Mouse (Mus musculus) forebrain, postnatal 0 days (tissue): ENCODE measurements around the gene Cacng2. TPM values are rescaled to one million over a fixed set of nuclear protein-coding genes. Genes with fewer than 3 reads are reported as not detected.

Experiments
- ATAC-seq: fragments of 200-750 bp; cut with Nextera tagmentation; 2 replicates; pipeline ENCODE4 v1.8.0; 2017; ENCODE audit warnings: mild to moderate bottlenecking, moderate library complexity
- DNase-seq: peaks from one replicate; pipeline ENCODE4 v3.0.0-alpha.2; 2015
- H3K27ac ChIP-seq: fragments of 300-500 bp; sonication (generic); 2 replicates; pipeline ENCODE4 v1.5.1; 2014; ENCODE audit warnings: low read depth, mild to moderate bottlenecking, antibody characterized with exemption, low read length, moderate library complexity, mixed read lengths
- H3K27me3 ChIP-seq: fragments of 300-500 bp; sonication (generic); 2 replicates; pipeline ENCODE4 v1.6.1; 2014; ENCODE audit warnings: mild to moderate bottlenecking, low read length, mixed read lengths; ENCODE audit not compliant: insufficient read depth
- H3K36me3 ChIP-seq: fragments of 300-500 bp; sonication (generic); 2 replicates; pipeline ENCODE4 v1.6.1; 2014; ENCODE audit warnings: mild to moderate bottlenecking, moderate library complexity; ENCODE audit not compliant: insufficient read depth
- H3K4me1 ChIP-seq: fragments of 300-500 bp; sonication (generic); 2 replicates; pipeline ENCODE4 v1.6.1; 2014; ENCODE audit warnings: antibody characterized with exemption; ENCODE audit not compliant: insufficient read depth
- H3K4me2 ChIP-seq: fragments of 300-500 bp; sonication (generic); 2 replicates; pipeline ENCODE4 v1.6.1; 2014; ENCODE audit warnings: low read depth, mild to moderate bottlenecking, moderate library complexity
- H3K4me3 ChIP-seq: fragments of 300-500 bp; sonication (generic); 2 replicates; pipeline ENCODE4 v1.5.1; 2014; ENCODE audit warnings: low read depth, low read length, mixed read lengths
- H3K9ac ChIP-seq: fragments of 300-500 bp; sonication (generic); 2 replicates; pipeline ENCODE4 v1.6.1; 2014; ENCODE audit warnings: mild to moderate bottlenecking
- H3K9me3 ChIP-seq: fragments of 300-500 bp; sonication (generic); 2 replicates; pipeline ENCODE4 v1.6.1; 2016; ENCODE audit warnings: low read length
- CTCF ChIP-seq: sonication (generic); IDR thresholded peaks from 2 replicates; pipeline ENCODE4 v1.5.1; 2016; ENCODE audit warnings: antibody characterized with exemption, control low read depth, low read depth
- WGBS: fragments of 180-500 bp; shearing (Covaris S2); extraction: QIAGEN DNeasy Blood & Tissue Kit; methylation state at CpG from one replicate; pipeline ENCODE4 v1.1.7; 2014; 5-methylcytosine and 5-hydroxymethylcytosine counted together
- polyA plus RNA-seq: library from polyadenylated mRNA; unstranded; fragments of >200 nt; fragmentation: Nextera tagmentation; extraction: Ambion mirVana; gene quantifications from 2 replicates; pipeline ENCODE4 v1.2.1, GENCODE M21; 2015
- total RNA-seq: library from RNA; depleted of rRNA; stranded (reverse); fragments of >200 nt; gene quantifications from 2 replicates; pipeline ENCODE4 v1.2.3, GENCODE M21; 2014

Gene Cacng2
- total and polyA plus RNA-seq, 2 experiments from 2014 or later, result 10.1 to 13.6 TPM

DNA sequence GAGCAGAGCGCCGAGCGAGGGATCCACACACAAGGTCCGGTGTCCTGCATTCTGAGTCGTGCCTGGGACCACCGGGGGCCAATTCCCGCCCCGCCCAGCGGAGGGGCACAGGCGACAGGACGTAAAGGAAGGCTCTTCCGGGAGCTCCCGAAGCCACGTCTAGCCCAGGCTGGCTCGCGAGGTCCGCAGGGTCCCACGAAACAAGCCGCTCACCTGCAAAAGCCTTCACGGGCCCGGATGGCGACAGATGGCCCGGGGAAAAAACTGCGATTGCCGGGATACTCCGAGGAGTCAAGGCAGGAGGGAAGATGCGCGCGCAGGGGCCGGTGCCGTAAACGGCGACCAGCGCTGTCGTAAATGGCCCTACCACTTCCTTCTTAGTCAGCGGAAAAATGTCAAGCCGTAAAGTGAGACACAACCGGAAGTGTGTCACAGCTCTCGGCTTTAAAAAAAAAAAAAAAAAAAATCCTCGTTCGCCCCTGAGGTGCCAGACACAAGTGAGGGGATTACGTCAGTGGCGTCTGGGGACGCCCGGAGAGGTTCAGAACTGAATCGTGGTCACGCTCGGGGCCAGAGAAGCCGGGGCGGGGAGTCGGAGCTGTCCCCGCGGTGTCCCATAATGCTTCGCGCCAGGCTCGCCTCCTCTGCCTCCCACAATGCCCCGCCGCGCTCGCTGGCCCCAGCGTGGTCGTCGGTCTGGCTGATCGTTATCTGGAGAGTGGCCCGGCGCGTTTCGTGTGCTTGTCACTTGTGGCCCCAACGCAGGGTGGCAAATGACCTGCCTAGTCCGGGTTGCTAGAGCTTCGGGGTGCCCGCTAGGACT is 149.1 kb downstream of the Cacng2 start, which contains the start of gene Eif3d:
TSS of gene Eif3d (minus strand) at position 344 of the 823 bp plus-strand sequence.
- H3K4me3 ChIP-seq, result peak within 1 kb of the TSS; percentile 79
- peaks cover 9% of the 10 kb centered on the region for H3K4me1 ChIP-seq
- H3K27ac ChIP-seq, result peak within 1 kb of the TSS; percentile 98
- peaks cover 27% of the 10 kb centered on the region for H3K36me3 ChIP-seq
- TF ChIP-seq CTCF, result no peak
- DNase-seq (peak; percentile 96), ATAC-seq (peak; percentile 90)
- WGBS, result 2% methylated on average over 72 of the region's 72 CpGs
- no peaks in the 10 kb centered on the region for H3K27me3 ChIP-seq
- H3K9me3 ChIP-seq, result no peaks in the 10 kb centered on the region
- peak within 1 kb of the TSS; percentile 95 for H3K9ac ChIP-seq
- peak within 1 kb of the TSS; percentile 87 for H3K4me2 ChIP-seq

DNA sequence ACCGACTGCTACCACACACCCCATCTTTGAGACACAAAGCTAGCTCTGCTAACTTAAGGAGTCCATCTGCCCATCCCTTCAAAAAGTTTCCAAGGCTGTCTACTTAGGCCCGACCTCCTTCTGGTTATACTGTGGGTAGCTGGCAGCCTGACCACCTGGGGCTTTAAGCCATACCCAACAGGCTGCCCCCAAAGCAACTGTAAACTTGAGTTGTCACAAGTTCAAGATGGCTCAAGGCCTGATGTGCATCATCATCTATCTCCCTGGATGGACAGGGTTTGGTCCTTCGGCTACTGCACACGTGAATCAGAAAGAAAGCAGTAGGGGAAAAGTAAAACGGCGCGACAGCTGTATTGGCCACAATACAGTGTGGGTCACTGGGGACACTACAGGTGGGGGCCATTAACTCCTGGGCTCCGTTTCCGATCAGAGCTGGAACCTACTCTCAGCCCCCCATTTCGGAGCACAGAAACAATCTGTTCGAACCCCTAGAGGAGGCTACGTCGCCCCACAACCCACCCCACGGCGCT is 149.8 kb downstream of the Cacng2 start:
- peaks cover 9% of the 10 kb centered on the region for H3K4me1 ChIP-seq
- H3K9me3 ChIP-seq, result no peaks in the 10 kb centered on the region
- no peak for TF ChIP-seq CTCF
- H3K4me3 ChIP-seq, result peak overlapping the region; percentile 79
- no peak for DNase-seq
- peaks cover 34% of the 10 kb centered on the region for H3K36me3 ChIP-seq
- H3K27me3 ChIP-seq, result no peaks in the 10 kb centered on the region
- peak overlapping the region; percentile 74 for H3K4me2 ChIP-seq
- peak overlapping the region; percentile 98 for H3K27ac ChIP-seq
- no peak for ATAC-seq
- peak overlapping the region; percentile 95 for H3K9ac ChIP-seq
- 2% methylated on average over 15 of the region's 15 CpGs for whole genome bisulfite sequencing

GRCm38 (mm10) chr15:77965117-77965528 is 154.7 kb downstream of the Cacng2 start:
- Histone ChIP-seq H3K9ac (no peak overlapping the region), H3K36me3 (peaks cover 83% of the 10 kb centered on the region), H3K4me2 (no peak overlapping the region), H3K27ac (no peak overlapping the region), H3K9me3 (no peaks in the 10 kb centered on the region), H3K27me3 (no peaks in the 10 kb centered on the region), H3K4me1 (peaks cover 9% of the 10 kb centered on the region), H3K4me3 (no peak overlapping the region)
- WGBS, result 84% methylated on average over 9 of the region's 9 CpGs
- DNase-seq, result no peak
- no peak for ATAC-seq
- TF ChIP-seq CTCF, result no peak; the same call in 1 of the 2 replicates

DNA sequence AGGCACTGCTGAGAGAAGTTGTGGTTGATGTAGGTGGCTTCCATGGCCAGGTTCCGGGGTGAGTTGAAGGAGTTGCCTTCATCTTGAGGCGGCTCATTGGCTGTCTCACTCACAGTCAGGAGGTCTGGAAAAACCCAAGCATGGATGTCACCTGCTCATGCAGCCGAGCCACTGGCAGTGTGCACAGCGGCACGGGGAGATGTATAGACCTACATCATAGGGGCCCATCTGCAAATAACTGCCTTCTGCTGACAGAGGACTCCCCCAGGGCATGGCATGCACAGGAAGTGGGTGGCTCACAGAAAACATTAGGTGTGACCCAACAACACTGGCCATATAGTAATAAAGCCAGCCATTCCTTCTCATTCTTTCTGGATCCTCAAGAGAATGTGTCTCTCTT is 157.4 kb downstream of the Cacng2 start:
- Histone ChIP-seq H3K27ac (no peak overlapping the region), H3K4me3 (no peak overlapping the region), H3K4me2 (no peak overlapping the region), H3K36me3 (peaks cover 94% of the 10 kb centered on the region), H3K27me3 (no peaks in the 10 kb centered on the region), H3K9ac (no peak overlapping the region), H3K4me1 (no peaks in the 10 kb centered on the region), H3K9me3 (no peaks in the 10 kb centered on the region)
- WGBS, result 96% methylated on average over 5 of the region's 5 CpGs
- ATAC-seq, result no peak
- no peak for DNase-seq
- no peak for TF ChIP-seq CTCF

GRCm38 (mm10) chr15:77960693-77961092 is 159.1 kb downstream of the Cacng2 start:
- H3K36me3 ChIP-seq, result peaks cover 76% of the 10 kb centered on the region
- no peak for TF ChIP-seq CTCF
- DNase-seq (no peak), ATAC-seq (no peak)
- no peak overlapping the region for H3K4me2 ChIP-seq
- WGBS, result 90% methylated on average over 6 of the region's 6 CpGs
- no peak overlapping the region for H3K9ac ChIP-seq
- H3K27ac ChIP-seq, result no peak overlapping the region
- H3K4me1 ChIP-seq, result peaks cover 7% of the 10 kb centered on the region
- no peaks in the 10 kb centered on the region for H3K9me3 ChIP-seq
- H3K4me3 ChIP-seq, result no peak overlapping the region
- no peaks in the 10 kb centered on the region for H3K27me3 ChIP-seq

- Histone ChIP-seq H3K27me3 (no peaks in the 10 kb centered on the region), H3K9ac (no peak overlapping the region), H3K36me3 (peaks cover 52% of the 10 kb centered on the region), H3K27ac (no peak overlapping the region), H3K4me1 (peaks cover 17% of the 10 kb centered on the region), H3K9me3 (no peaks in the 10 kb centered on the region), H3K4me3 (no peak overlapping the region), H3K4me2 (no peak overlapping the region)
- 68% methylated on average over 3 of the region's 3 CpGs for WGBS
- DNase-seq (no peak), ATAC-seq (no peak)
- no peak for TF ChIP-seq CTCF
Observed at GRCm38 (mm10) chr15:77958071-77958470, 161.8 kb downstream of the Cacng2 start.

DNA sequence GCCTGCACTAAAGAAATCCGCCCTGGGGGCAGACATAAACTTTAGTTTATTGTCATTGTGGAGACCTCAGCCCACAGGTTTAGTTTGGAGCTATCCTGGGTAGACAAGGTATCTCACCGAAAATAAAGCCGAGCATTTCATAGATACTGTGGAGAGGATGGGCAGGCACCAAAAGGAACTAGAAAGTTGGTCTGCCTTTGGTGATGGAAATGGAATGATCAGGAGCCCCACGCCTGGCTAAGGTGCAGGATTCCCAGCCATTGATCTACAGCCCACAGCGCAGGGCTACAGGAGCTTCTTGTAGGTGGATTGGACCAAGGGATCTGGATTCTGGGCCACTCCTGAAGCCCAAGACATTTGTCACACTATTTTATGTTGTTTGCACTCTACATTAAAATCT is 162.2 kb downstream of the Cacng2 start:
- Histone ChIP-seq H3K4me1 (peaks cover 17% of the 10 kb centered on the region), H3K9me3 (no peaks in the 10 kb centered on the region), H3K9ac (no peak overlapping the region), H3K27ac (no peak overlapping the region), H3K27me3 (no peaks in the 10 kb centered on the region), H3K4me3 (no peak overlapping the region), H3K4me2 (no peak overlapping the region), H3K36me3 (peaks cover 52% of the 10 kb centered on the region)
- no peak for TF ChIP-seq CTCF
- ATAC-seq (no peak), DNase-seq (no peak)
- 49% methylated on average over 5 of the region's 5 CpGs for WGBS
